Mouse (Mus musculus): Measurements from ENCODE around the gene Zfp735. TPM values are rescaled to one million over a fixed set of nuclear protein-coding genes. Genes with fewer than 3 reads are reported as not detected.

Zfp735 gene
- not detected in 2 replicates for polyA plus RNA-seq (2015; fragmentation: Nextera tagmentation; extraction: Ambion mirVana)

DNA sequence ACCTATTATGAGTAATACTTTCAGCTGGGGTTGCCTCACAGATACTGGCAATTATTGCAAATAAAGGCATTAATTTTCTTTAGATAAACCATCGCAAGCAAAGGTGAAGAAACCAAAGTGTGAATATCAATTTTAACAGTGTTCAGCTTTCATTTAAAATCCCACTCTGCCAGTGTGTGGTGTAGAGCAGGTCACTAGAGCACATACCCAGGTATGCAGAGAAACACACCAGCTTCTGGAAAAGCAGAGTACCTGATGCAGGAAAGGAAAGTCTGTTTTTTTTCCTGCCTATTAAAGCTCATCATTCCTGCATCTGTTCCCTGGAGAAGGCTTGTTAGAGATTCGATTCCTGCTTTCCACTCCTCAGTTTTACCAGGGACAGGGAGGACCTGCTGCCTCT is at the start of gene Zfp735:
Gene Zfp735 (plus strand): TSS at position 301 of the 400 bp plus-strand sequence.
- Histone ChIP-seq H3K36me3 (ENCODE audit: control insufficient read depth, insufficient read depth, low read length) (no peaks in the 10 kb centered on the region), H3K9me3 (replicated peaks; ENCODE audit: control insufficient read depth, low read length) (no peaks in the 10 kb centered on the region; the same call in 1 of the 2 replicates), H3K4me3 (replicated peaks; ENCODE audit: low read length) (no peak within 1 kb of the TSS), H3K4me2 (ENCODE audit: low read depth, low read length) (no peak within 1 kb of the TSS), H3K27ac (ENCODE audit: low read length) (no peak within 1 kb of the TSS), H3K4me1 (ENCODE audit: control insufficient read depth, insufficient read depth, low read length) (no peaks in the 10 kb centered on the region), H3K27me3 (ENCODE audit: control insufficient read depth, insufficient read depth, low read length) (no peaks in the 10 kb centered on the region), H3K9ac (ENCODE audit: low read length) (no peak within 1 kb of the TSS)
- WGBS: 70% methylated on average over 2 of the region's 2 CpGs
- no peak for ATAC-seq (ENCODE audit: insufficient read depth, low FRiP score)

DNA sequence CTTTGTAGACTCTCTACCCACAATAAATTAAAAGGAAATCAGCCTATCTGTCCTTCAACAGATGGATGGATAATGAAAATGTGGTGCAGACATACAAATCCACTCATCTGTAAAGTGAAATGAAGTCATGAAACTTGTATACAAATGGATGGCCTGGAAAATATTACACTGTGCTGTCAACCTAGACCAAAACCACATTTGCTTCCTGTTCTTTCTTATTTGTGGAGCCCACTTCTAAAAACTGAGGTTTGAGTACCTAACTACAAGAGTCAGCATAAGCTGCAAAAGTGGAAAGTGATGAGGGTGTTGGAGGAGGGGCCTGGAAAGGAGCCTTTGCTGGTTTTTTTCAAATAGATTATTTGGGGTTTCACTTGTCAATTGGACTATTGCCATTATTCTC is 70.5 kb downstream of the Zfp735 start:
- no peak for ATAC-seq (ENCODE audit: insufficient read depth, low FRiP score)
- H3K27ac ChIP-seq (ENCODE audit: low read length): no peak overlapping the region
- H3K4me1 ChIP-seq (ENCODE audit: control insufficient read depth, insufficient read depth, low read length): no peaks in the 10 kb centered on the region
- no peaks in the 10 kb centered on the region for H3K27me3 ChIP-seq (ENCODE audit: control insufficient read depth, insufficient read depth, low read length)
- H3K4me2 ChIP-seq (ENCODE audit: low read depth, low read length): no peak overlapping the region
- H3K9ac ChIP-seq (ENCODE audit: low read length): no peak overlapping the region
- no peak overlapping the region for H3K4me3 ChIP-seq (replicated peaks; ENCODE audit: low read length)
- H3K36me3 ChIP-seq (ENCODE audit: control insufficient read depth, insufficient read depth, low read length): no peaks in the 10 kb centered on the region
- no peaks in the 10 kb centered on the region for H3K9me3 ChIP-seq (replicated peaks; ENCODE audit: control insufficient read depth, low read length)

Other genes with a start within 250 kb of the Zfp735 start
- not detected in 2 replicates for gene Olfr380, start 231.3 kb upstream of the Zfp735 start, polyA plus RNA-seq (2015; fragmentation: Nextera tagmentation; extraction: Ambion mirVana)
- gene Olfr381, start 197.2 kb upstream of the Zfp735 start, polyA plus RNA-seq (2015; fragmentation: Nextera tagmentation; extraction: Ambion mirVana): not detected in 2 replicates
- not detected in 2 replicates for gene Olfr382, start 171.6 kb upstream of the Zfp735 start, polyA plus RNA-seq (2015; fragmentation: Nextera tagmentation; extraction: Ambion mirVana)
- gene Olfr385, start 95.8 kb upstream of the Zfp735 start, polyA plus RNA-seq (2015; fragmentation: Nextera tagmentation; extraction: Ambion mirVana): not detected in 2 replicates
- not detected in 2 replicates for gene Olfr384, start 90.2 kb upstream of the Zfp735 start, polyA plus RNA-seq (2015; fragmentation: Nextera tagmentation; extraction: Ambion mirVana)
- gene Olfr389, start 91.9 kb downstream of the Zfp735 start, polyA plus RNA-seq (2015; fragmentation: Nextera tagmentation; extraction: Ambion mirVana): not detected in 2 replicates
- not detected in 2 replicates for gene Olfr390, start 94.2 kb downstream of the Zfp735 start, polyA plus RNA-seq (2015; fragmentation: Nextera tagmentation; extraction: Ambion mirVana)
- not detected in 2 replicates for gene Olfr391-ps, start 114.3 kb downstream of the Zfp735 start, polyA plus RNA-seq (2015; fragmentation: Nextera tagmentation; extraction: Ambion mirVana)
- gene Olfr392, start 128.3 kb downstream of the Zfp735 start, polyA plus RNA-seq (2015; fragmentation: Nextera tagmentation; extraction: Ambion mirVana): not detected in 2 replicates
- gene Olfr393, start 162.7 kb downstream of the Zfp735 start, polyA plus RNA-seq (2015; fragmentation: Nextera tagmentation; extraction: Ambion mirVana): not detected in 2 replicates
- not detected in 2 replicates for gene Olfr394, start 202.0 kb downstream of the Zfp735 start, polyA plus RNA-seq (2015; fragmentation: Nextera tagmentation; extraction: Ambion mirVana)
- gene Olfr395, start 220.5 kb downstream of the Zfp735 start, polyA plus RNA-seq (2015; fragmentation: Nextera tagmentation; extraction: Ambion mirVana): not detected in 2 replicates
- not detected in 2 replicates for gene Olfr23, start 247.9 kb downstream of the Zfp735 start, polyA plus RNA-seq (2015; fragmentation: Nextera tagmentation; extraction: Ambion mirVana)